Mouse (Mus musculus) embryonic facial prominence, embryonic 14.5 days (tissue): ENCODE results near the gene Lect2. TPM values are rescaled to one million over a fixed set of nuclear protein-coding genes. Genes with fewer than 3 reads are reported as not detected.

Source experiments
- ATAC-seq: fragments of 200-750 bp; cut with Nextera tagmentation; 2 replicates; pipeline ENCODE4 v1.8.0; 2017; ENCODE audit warnings: low read depth, moderate number of reproducible peaks, moderate TSS enrichment
- DNase-seq: peaks from one replicate; pipeline ENCODE4 v3.0.0-alpha.2; 2015; ENCODE audit warnings: low spot score
- H3K27ac ChIP-seq: fragments of 300-500 bp; sonication (generic); replicated peaks from 2 replicates; pipeline ENCODE4 v1.5.1; 2014; ENCODE audit warnings: low read depth, mild to moderate bottlenecking, low read length, moderate library complexity
- H3K27me3 ChIP-seq: fragments of 300-500 bp; sonication (generic); replicated peaks from 2 replicates; pipeline ENCODE4 v1.6.1; 2014; ENCODE audit warnings: low read length; ENCODE audit not compliant: control insufficient read depth, insufficient read depth
- H3K36me3 ChIP-seq: fragments of 300-500 bp; sonication (generic); 2 replicates; pipeline ENCODE4 v1.6.1; 2014; ENCODE audit warnings: low read length, mixed read lengths; ENCODE audit not compliant: control insufficient read depth, insufficient read depth
- H3K4me1 ChIP-seq: fragments of 300-500 bp; sonication (generic); 2 replicates; pipeline ENCODE4 v1.6.1; 2014; ENCODE audit warnings: antibody characterized with exemption, low read length; ENCODE audit not compliant: control insufficient read depth, insufficient read depth
- H3K4me2 ChIP-seq: fragments of 300-500 bp; sonication (generic); 2 replicates; pipeline ENCODE4 v1.6.1; 2014; ENCODE audit warnings: low read depth, mild to moderate bottlenecking, low read length, moderate library complexity, mixed read lengths
- H3K4me3 ChIP-seq: fragments of 300-500 bp; sonication (generic); 2 replicates; pipeline ENCODE4 v1.5.1; 2014; ENCODE audit warnings: low read depth, mild to moderate bottlenecking, low read length
- H3K9ac ChIP-seq: fragments of 300-500 bp; sonication (generic); 2 replicates; pipeline ENCODE4 v1.6.1; 2014; ENCODE audit warnings: low read depth, mild to moderate bottlenecking, low read length, moderate library complexity, mixed read lengths
- H3K9me3 ChIP-seq: fragments of 300-500 bp; sonication (generic); 2 replicates; pipeline ENCODE4 v1.6.1; 2016; ENCODE audit warnings: low read length; ENCODE audit not compliant: control insufficient read depth
- WGBS: fragments of 180-500 bp; shearing (Covaris S2); extraction: QIAGEN DNeasy Blood & Tissue Kit; methylation state at CpG from one replicate; pipeline ENCODE4 v1.1.7; 2014; 5-methylcytosine and 5-hydroxymethylcytosine counted together
- polyA plus RNA-seq: library from polyadenylated mRNA; unstranded; fragments of >200 nt; fragmentation: Nextera tagmentation; extraction: Ambion mirVana; gene quantifications from 2 replicates; pipeline ENCODE4 v1.2.1, GENCODE M21; 2014

The Lect2 gene
- polyA plus RNA-seq, 1 experiment from 2014 or later, result 0.21 TPM

- Histone ChIP-seq H3K9ac (no peak overlapping the region), H3K9me3 (no peaks in the 10 kb centered on the region), H3K4me3 (no peak overlapping the region), H3K36me3 (no peaks in the 10 kb centered on the region), H3K4me1 (no peaks in the 10 kb centered on the region), H3K27ac (no peak overlapping the region), H3K4me2 (no peak overlapping the region), H3K27me3 (no peaks in the 10 kb centered on the region)
- DNase-seq, result no peak
- WGBS, result 61% methylated on average over 6 of the region's 6 CpGs
- ATAC-seq, result no peak
These were observed 3.4 kb upstream of the Lect2 start for GRCm38 (mm10) chr13:56551661-56552060.

- ATAC-seq (no peak), DNase-seq (no peak)
- Histone ChIP-seq H3K9ac (no peak overlapping the region), H3K4me2 (no peak overlapping the region), H3K9me3 (no peaks in the 10 kb centered on the region), H3K27me3 (no peaks in the 10 kb centered on the region), H3K27ac (no peak overlapping the region), H3K4me1 (no peaks in the 10 kb centered on the region), H3K4me3 (no peak overlapping the region), H3K36me3 (no peaks in the 10 kb centered on the region)
- 61% methylated on average over 1 of the region's 1 CpGs for WGBS
These were observed 2.3 kb upstream of the Lect2 start for GRCm38 (mm10) chr13:56550574-56550973.

- Histone ChIP-seq H3K4me1 (no peaks in the 10 kb centered on the region), H3K9ac (no peak overlapping the region), H3K4me2 (no peak overlapping the region), H3K27ac (no peak overlapping the region), H3K9me3 (no peaks in the 10 kb centered on the region), H3K27me3 (no peaks in the 10 kb centered on the region), H3K36me3 (no peaks in the 10 kb centered on the region), H3K4me3 (no peak overlapping the region)
- whole genome bisulfite sequencing, result 64% methylated on average over 4 of the region's 4 CpGs
- peak; percentile 15 for DNase-seq
- no peak for ATAC-seq
These were observed 1.1 kb upstream of the Lect2 start for GRCm38 (mm10) chr13:56549364-56549763.

GRCm38 (mm10) chr13:56544956-56545355, 3.3 kb downstream of the Lect2 start:
- no peaks in the 10 kb centered on the region for H3K27me3 ChIP-seq
- no peak overlapping the region for H3K4me2 ChIP-seq
- no peak overlapping the region for H3K4me3 ChIP-seq
- H3K27ac ChIP-seq, result no peak overlapping the region
- H3K9ac ChIP-seq, result no peak overlapping the region
- no peaks in the 10 kb centered on the region for H3K4me1 ChIP-seq
- H3K9me3 ChIP-seq, result no peaks in the 10 kb centered on the region
- DNase-seq (peak; percentile 25), ATAC-seq (no peak)
- WGBS, result 49% methylated on average over 3 of the region's 3 CpGs
- no peaks in the 10 kb centered on the region for H3K36me3 ChIP-seq

- Histone ChIP-seq H3K27me3 (no peaks in the 10 kb centered on the region), H3K4me3 (no peak overlapping the region), H3K36me3 (no peaks in the 10 kb centered on the region), H3K9ac (no peak overlapping the region), H3K27ac (no peak overlapping the region), H3K4me1 (no peaks in the 10 kb centered on the region), H3K9me3 (no peaks in the 10 kb centered on the region), H3K4me2 (no peak overlapping the region)
- WGBS, result 78% methylated on average over 9 of the region's 9 CpGs
- ATAC-seq (no peak), DNase-seq (no peak)
These were observed 4.5 kb downstream of the Lect2 start for GRCm38 (mm10) chr13:56543805-56544204.

- Histone ChIP-seq H3K36me3 (no peaks in the 10 kb centered on the region), H3K4me3 (no peak overlapping the region), H3K9ac (no peak overlapping the region), H3K4me1 (no peaks in the 10 kb centered on the region), H3K27me3 (no peaks in the 10 kb centered on the region), H3K27ac (no peak overlapping the region), H3K9me3 (peaks cover 3% of the 10 kb centered on the region; the same call in 1 of the 2 replicates), H3K4me2 (no peak overlapping the region)
- DNase-seq (no peak), ATAC-seq (no peak)
- 93% methylated on average over 4 of the region's 4 CpGs for WGBS
These were observed 8.5 kb downstream of the Lect2 start for GRCm38 (mm10) chr13:56539846-56540245.

- H3K36me3 ChIP-seq, result no peaks in the 10 kb centered on the region; the same call in 1 of the 2 replicates
- no peak overlapping the region for H3K27ac ChIP-seq
- H3K27me3 ChIP-seq, result no peaks in the 10 kb centered on the region
- 81% methylated on average over 12 of the region's 12 CpGs for WGBS
- no peak overlapping the region for H3K4me3 ChIP-seq
- H3K4me1 ChIP-seq, result no peaks in the 10 kb centered on the region
- DNase-seq (no peak), ATAC-seq (no peak)
- H3K4me2 ChIP-seq, result no peak overlapping the region
- H3K9ac ChIP-seq, result no peak overlapping the region
- peaks cover 13% of the 10 kb centered on the region; the same call in 1 of the 2 replicates for H3K9me3 ChIP-seq
These were observed 11.3 kb downstream of the Lect2 start for GRCm38 (mm10) chr13:56537026-56537425.

- Histone ChIP-seq H3K4me2 (no peak overlapping the region), H3K27ac (no peak overlapping the region), H3K9me3 (peaks cover 13% of the 10 kb centered on the region; the same call in 1 of the 2 replicates), H3K27me3 (no peaks in the 10 kb centered on the region), H3K4me1 (no peaks in the 10 kb centered on the region), H3K9ac (no peak overlapping the region), H3K4me3 (no peak overlapping the region), H3K36me3 (no peaks in the 10 kb centered on the region; the same call in 1 of the 2 replicates)
- ATAC-seq, result no peak
- 74% methylated on average over 5 of the region's 5 CpGs for WGBS
- DNase-seq, result no peak
These were observed 12.7 kb downstream of the Lect2 start for GRCm38 (mm10) chr13:56535570-56535969.

GRCm38 (mm10) chr13:56534931-56535330, 13.4 kb downstream of the Lect2 start:
- no peak overlapping the region for H3K27ac ChIP-seq
- DNase-seq (no peak), ATAC-seq (no peak)
- no peak overlapping the region for H3K4me3 ChIP-seq
- no peak overlapping the region for H3K9ac ChIP-seq
- H3K4me1 ChIP-seq, result no peaks in the 10 kb centered on the region
- no peak overlapping the region for H3K4me2 ChIP-seq
- H3K27me3 ChIP-seq, result no peaks in the 10 kb centered on the region
- H3K9me3 ChIP-seq, result peaks cover 13% of the 10 kb centered on the region; the same call in 1 of the 2 replicates
- no peaks in the 10 kb centered on the region; the same call in 1 of the 2 replicates for H3K36me3 ChIP-seq
- 84% methylated on average over 5 of the region's 5 CpGs for WGBS
